In genomic region chr13:9929978-9930377, GRCm38 (mm10) we compare ENCODE assay signal across 8 mouse cellular contexts.
DNase-seq lines count a peak whose midpoint lies in the region; ATAC-seq and TF ChIP-seq lines count a peak whose summit lies in the region.

No protein-coding gene starts in this region.

- no peaks in the 10 kb centered on the region for H3K36me3 ChIP-seq in embryonic facial prominence, embryonic 14.5 days (ENCODE audit: control insufficient read depth, insufficient read depth, low read length)
- H3K36me3 ChIP-seq in neural tube, embryonic 14.5 days (ENCODE audit: control insufficient read depth, insufficient read depth, low read length), result no peaks in the 10 kb centered on the region

- peak; percentile 14 to 17 for DNase-seq in left cerebral cortex, adult 2 months (ENCODE audit: extremely low spot score in 1 of 2, low spot score in 2 of 2)
- DNase-seq in left cerebral cortex, adult 11 months (ENCODE audit: low spot score), result no peak
- peak; percentile 63 for DNase-seq in embryonic facial prominence, embryonic 14.5 days (ENCODE audit: low spot score)
- peak; percentile 40 to 50 for DNase-seq in left cerebral cortex, postnatal 10 days (ENCODE audit: extremely low spot score in 1 of 2, low spot score in 2 of 2)
- no peak for DNase-seq in kidney, adult 9 months
- no peak for DNase-seq in testis, postnatal 10 days (ENCODE audit: low spot score)
- DNase-seq in adrenal gland, adult 18-20 months (ENCODE audit: low spot score in 2 of 2), result no peak

- H3K9ac ChIP-seq in embryonic facial prominence, embryonic 14.5 days (ENCODE audit: low read depth, low read length), result no peak overlapping the region
- no peak overlapping the region for H3K9ac ChIP-seq in neural tube, embryonic 14.5 days (replicated peaks; ENCODE audit: low read depth, low read length)

- WGBS in embryonic facial prominence, embryonic 14.5 days, result 52% methylated on average over 2 of the region's 2 CpGs
- 35% methylated on average over 2 of the region's 2 CpGs for WGBS in neural tube, embryonic 14.5 days

- H3K9me3 ChIP-seq in embryonic facial prominence, embryonic 14.5 days (ENCODE audit: control insufficient read depth, low read length), result no peaks in the 10 kb centered on the region
- H3K9me3 ChIP-seq in neural tube, embryonic 14.5 days (ENCODE audit: control insufficient read depth, low read length), result no peaks in the 10 kb centered on the region

- ATAC-seq in embryonic facial prominence, embryonic 14.5 days (ENCODE audit: low read depth), result peak; percentile 84
- peak; percentile 41; the same call in 1 of the 2 replicates for ATAC-seq in neural tube, embryonic 14.5 days (ENCODE audit: low read depth)

- intact Hi-C loops in left cerebral cortex, adult 2 months (cut with DNase I), result no loop called here
- intact Hi-C loops in left cerebral cortex, postnatal 10 days (cut with DNase I), result no loop called here

- H3K4me3 ChIP-seq in left cerebral cortex, adult 2 months, result no peak overlapping the region
- H3K4me3 ChIP-seq in embryonic facial prominence, embryonic 14.5 days (ENCODE audit: low read depth, low read length), result no peak overlapping the region
- no peak overlapping the region for H3K4me3 ChIP-seq in neural tube, embryonic 14.5 days (ENCODE audit: low read depth, low read length)

- no peaks in the 10 kb centered on the region for H3K4me1 ChIP-seq in embryonic facial prominence, embryonic 14.5 days (ENCODE audit: control insufficient read depth, insufficient read depth, low read length)
- H3K4me1 ChIP-seq in neural tube, embryonic 14.5 days (ENCODE audit: control insufficient read depth, insufficient read depth, low read length), result no peaks in the 10 kb centered on the region

- H3K27ac ChIP-seq in left cerebral cortex, adult 2 months, result no peak overlapping the region
- no peak overlapping the region for H3K27ac ChIP-seq in embryonic facial prominence, embryonic 14.5 days (replicated peaks; ENCODE audit: low read depth, low read length)
- no peak overlapping the region for H3K27ac ChIP-seq in neural tube, embryonic 14.5 days (ENCODE audit: low read depth, low read length)

- TF ChIP-seq CTCF in left cerebral cortex, adult 2 months (IDR thresholded peaks at IDR 0.05), result no peak

- no peaks in the 10 kb centered on the region for H3K27me3 ChIP-seq in embryonic facial prominence, embryonic 14.5 days (replicated peaks; ENCODE audit: control insufficient read depth, insufficient read depth, low read length)
- H3K27me3 ChIP-seq in neural tube, embryonic 14.5 days (ENCODE audit: control insufficient read depth, insufficient read depth, low read length), result no peaks in the 10 kb centered on the region

- H3K4me2 ChIP-seq in embryonic facial prominence, embryonic 14.5 days (ENCODE audit: low read depth, low read length), result no peak overlapping the region
- H3K4me2 ChIP-seq in neural tube, embryonic 14.5 days (ENCODE audit: low read depth, low read length), result no peak overlapping the region

Comparison
In these comparisons a context has a peak if more than half of its experiments do, and no peak if none do; other contexts are left out.
1. DNase-seq: peak in left cerebral cortex, adult 2 months (2 of 2), embryonic facial prominence, embryonic 14.5 days (single experiment) and left cerebral cortex, postnatal 10 days (2 of 2); none in left cerebral cortex, adult 11 months (single experiment), kidney, adult 9 months (single experiment), testis, postnatal 10 days (single experiment) and adrenal gland, adult 18-20 months (0 of 2).